Mouse (Mus musculus) midbrain, embryonic 15.5 days (tissue): ENCODE data around the gene Vps25. TPM values are rescaled to one million over a fixed set of nuclear protein-coding genes. Genes with fewer than 3 reads are reported as not detected.

ENCODE experiments used
- ATAC-seq: fragments of 200-750 bp; cut with Nextera tagmentation; replicated peaks from 2 replicates; pipeline ENCODE4 v1.8.0; 2017; ENCODE audit warnings: moderate TSS enrichment
- H3K27ac ChIP-seq: fragments of 300-500 bp; sonication (generic); 2 replicates; pipeline ENCODE4 v1.5.1; 2015; ENCODE audit warnings: mild to moderate bottlenecking, inconsistent platforms
- H3K27me3 ChIP-seq: fragments of 300-500 bp; sonication (generic); replicated peaks from 2 replicates; pipeline ENCODE4 v1.6.1; 2015; ENCODE audit warnings: inconsistent platforms
- H3K36me3 ChIP-seq: fragments of 300-500 bp; sonication (generic); replicated peaks from 2 replicates; pipeline ENCODE4 v1.6.1; 2015; ENCODE audit warnings: inconsistent platforms
- H3K4me1 ChIP-seq: fragments of 300-500 bp; sonication (generic); 2 replicates; pipeline ENCODE4 v1.6.1; 2015; ENCODE audit warnings: inconsistent platforms
- H3K4me2 ChIP-seq: fragments of 300-500 bp; sonication (generic); 2 replicates; pipeline ENCODE4 v1.6.1; 2015; ENCODE audit warnings: inconsistent platforms, mild to moderate bottlenecking, moderate library complexity
- H3K4me3 ChIP-seq: fragments of 300-500 bp; sonication (generic); 2 replicates; pipeline ENCODE4 v1.5.1; 2015; ENCODE audit warnings: mild to moderate bottlenecking, inconsistent platforms
- H3K9ac ChIP-seq: fragments of 300-500 bp; sonication (generic); 2 replicates; pipeline ENCODE4 v1.6.1; 2015; ENCODE audit warnings: mild to moderate bottlenecking, inconsistent platforms
- H3K9me3 ChIP-seq: fragments of 300-500 bp; sonication (generic); 2 replicates; pipeline ENCODE4 v1.6.1; 2016; ENCODE audit warnings: inconsistent platforms
- WGBS: fragments of 180-500 bp; shearing (Covaris S2); methylation state at CpG from one replicate; pipeline ENCODE4 v1.1.7; 2015; ENCODE audit warnings: mixed read lengths; 5-methylcytosine and 5-hydroxymethylcytosine counted together
- polyA plus RNA-seq: library from polyadenylated mRNA; unstranded; fragments of >200 nt; fragmentation: Nextera tagmentation; extraction: Ambion mirVana; gene quantifications from 2 replicates; pipeline ENCODE4 v1.2.1, GENCODE M21; 2015

The Vps25 gene
- polyA plus RNA-seq, 1 experiment from 2014 or later = 124 TPM

- no peaks in the 10 kb centered on the region for H3K9me3 ChIP-seq
- no peaks in the 10 kb centered on the region for H3K27me3 ChIP-seq
- no peak overlapping the region for H3K4me3 ChIP-seq
- no peak overlapping the region for H3K4me2 ChIP-seq
- no peak for ATAC-seq
- H3K36me3 ChIP-seq = 0 out of 2 replicates have a peak, but pooled peaks cover 4% of the 10 kb centered on the region
- peaks cover 10% of the 10 kb centered on the region for H3K4me1 ChIP-seq
- WGBS = 38% methylated on average over 5 of the region's 5 CpGs
- H3K27ac ChIP-seq = no peak overlapping the region
- H3K9ac ChIP-seq = no peak overlapping the region
Observed at GRCm38 (mm10) chr11:101282896-101283295, 29.4 kb downstream of the Vps25 start.

- peaks cover 6% of the 10 kb centered on the region for H3K4me1 ChIP-seq
- H3K36me3 ChIP-seq = peaks cover 4% of the 10 kb centered on the region; the same call in 1 of the 2 replicates
- H3K9me3 ChIP-seq = no peaks in the 10 kb centered on the region
- no peaks in the 10 kb centered on the region for H3K27me3 ChIP-seq
- no peak overlapping the region for H3K27ac ChIP-seq
- no peak for ATAC-seq
- H3K4me2 ChIP-seq = no peak overlapping the region
- H3K4me3 ChIP-seq = no peak overlapping the region
- no peak overlapping the region for H3K9ac ChIP-seq
- WGBS = 82% methylated on average over 4 of the region's 4 CpGs
Observed at GRCm38 (mm10) chr11:101283805-101284204, 30.3 kb downstream of the Vps25 start.

- Histone ChIP-seq H3K9me3 (no peaks in the 10 kb centered on the region), H3K4me3 (no peak overlapping the region), H3K27me3 (no peaks in the 10 kb centered on the region), H3K27ac (no peak overlapping the region), H3K4me2 (no peak overlapping the region), H3K9ac (no peak overlapping the region), H3K4me1 (no peaks in the 10 kb centered on the region), H3K36me3 (peaks cover 27% of the 10 kb centered on the region)
- no peak for ATAC-seq
- 85% methylated on average over 9 of the region's 9 CpGs for WGBS
Observed at GRCm38 (mm10) chr11:101287306-101287705, 33.8 kb downstream of the Vps25 start.

GRCm38 (mm10) chr11:101291231-101291630 is 37.7 kb downstream of the Vps25 start:
- Histone ChIP-seq H3K9me3 (no peaks in the 10 kb centered on the region), H3K36me3 (peaks cover 34% of the 10 kb centered on the region), H3K27me3 (no peaks in the 10 kb centered on the region), H3K27ac (no peak overlapping the region), H3K4me1 (no peaks in the 10 kb centered on the region), H3K4me3 (no peak overlapping the region), H3K9ac (no peak overlapping the region), H3K4me2 (no peak overlapping the region)
- no peak for ATAC-seq
- WGBS = 97% methylated on average over 8 of the region's 8 CpGs

GRCm38 (mm10) chr11:101295191-101295590 is 41.7 kb downstream of the Vps25 start:
- Histone ChIP-seq H3K27ac (no peak overlapping the region), H3K4me3 (no peak overlapping the region), H3K9ac (no peak overlapping the region), H3K36me3 (peaks cover 25% of the 10 kb centered on the region), H3K4me2 (no peak overlapping the region), H3K27me3 (no peaks in the 10 kb centered on the region), H3K4me1 (peaks cover 3% of the 10 kb centered on the region), H3K9me3 (no peaks in the 10 kb centered on the region)
- no peak for ATAC-seq
- 92% methylated on average over 8 of the region's 8 CpGs for WGBS

GRCm38 (mm10) chr11:101300881-101301280 is 47.4 kb downstream of the Vps25 start:
- H3K4me3 ChIP-seq = peak overlapping the region; percentile 93

GRCm38 (mm10) chr11:101301299-101302003 is 47.9 kb downstream of the Vps25 start:
- H3K4me1 ChIP-seq = peaks cover 21% of the 10 kb centered on the region
- peak overlapping the region; percentile 77 for H3K27ac ChIP-seq
- no peaks in the 10 kb centered on the region for H3K27me3 ChIP-seq
- H3K9ac ChIP-seq = peak overlapping the region; percentile 85
- H3K9me3 ChIP-seq = no peaks in the 10 kb centered on the region
- peak overlapping the region; percentile 97 for H3K4me2 ChIP-seq
- H3K36me3 ChIP-seq = 0 out of 2 replicates have a peak, but pooled peaks cover 4% of the 10 kb centered on the region
- 17% methylated on average over 26 of the region's 26 CpGs for WGBS
- peak; percentile 60; the same call in 1 of the 2 replicates for ATAC-seq
- H3K4me3 ChIP-seq = peak overlapping the region; percentile 93

More at GRCm38 (mm10) chr11:101300881-101301280, 47.4 kb downstream of the Vps25 start:
- no peak for ATAC-seq
- Histone ChIP-seq H3K36me3 (peaks cover 5% of the 10 kb centered on the region; the same call in 1 of the 2 replicates), H3K4me1 (peaks cover 21% of the 10 kb centered on the region), H3K9me3 (no peaks in the 10 kb centered on the region), H3K27ac (no peak overlapping the region), H3K9ac (peak overlapping the region; percentile 85; the same call in 1 of the 2 replicates), H3K4me2 (peak overlapping the region; percentile 97), H3K27me3 (no peaks in the 10 kb centered on the region)
- WGBS = 67% methylated on average over 7 of the region's 7 CpGs

GRCm38 (mm10) chr11:101302004-101302798 is 48.7 kb downstream of the Vps25 start, which contains the start of gene Becn1:
Gene Becn1 (minus strand): TSS chr11:101302286.
- 7% methylated on average over 39 of the region's 39 CpGs for WGBS
- H3K4me1 ChIP-seq = peaks cover 21% of the 10 kb centered on the region
- peak within 1 kb of the TSS; percentile 85 for H3K9ac ChIP-seq
- peak; percentile 94 for ATAC-seq
- H3K9me3 ChIP-seq = no peaks in the 10 kb centered on the region
- H3K36me3 ChIP-seq = 0 out of 2 replicates have a peak, but pooled peaks cover 4% of the 10 kb centered on the region
- H3K4me2 ChIP-seq = peak within 1 kb of the TSS; percentile 97
- no peaks in the 10 kb centered on the region for H3K27me3 ChIP-seq
- peak within 1 kb of the TSS; percentile 77 for H3K27ac ChIP-seq
- H3K4me3 ChIP-seq = peak within 1 kb of the TSS; percentile 93

- WGBS = 30% methylated on average over 5 of the region's 5 CpGs
- H3K27me3 ChIP-seq = 0 out of 2 replicates have a peak, but pooled peaks cover 3% of the 10 kb centered on the region
- no peak overlapping the region for H3K4me2 ChIP-seq
- no peaks in the 10 kb centered on the region for H3K4me1 ChIP-seq
- H3K36me3 ChIP-seq = no peaks in the 10 kb centered on the region
- no peak overlapping the region for H3K9ac ChIP-seq
- H3K4me3 ChIP-seq = no peak overlapping the region
- ATAC-seq = no peak
- no peaks in the 10 kb centered on the region for H3K9me3 ChIP-seq
- H3K27ac ChIP-seq = no peak overlapping the region
Observed at GRCm38 (mm10) chr11:101307744-101308143, 54.2 kb downstream of the Vps25 start.

Other genes starting within 250 kb of the Vps25 start
- gene Atp6v0a1, start 244.3 kb upstream of the Vps25 start, polyA plus RNA-seq = 136 and 148 TPM in 2 replicates
- 13.7 and 15.5 TPM in 2 replicates for gene Naglu, start 183.7 kb upstream of the Vps25 start, polyA plus RNA-seq
- gene Hsd17b1, start 175.3 kb upstream of the Vps25 start, polyA plus RNA-seq = 0.37 and 0.63 TPM in 2 replicates
- gene Coasy, start 171.1 kb upstream of the Vps25 start, polyA plus RNA-seq = 43.3 and 47.1 TPM in 2 replicates
- gene Mlx, start 166.4 kb upstream of the Vps25 start, polyA plus RNA-seq = 103 and 107 TPM in 2 replicates
- gene Psmc3ip, start 158.3 kb upstream of the Vps25 start, polyA plus RNA-seq = 18.3 and 20.3 TPM in 2 replicates
- 28.4 and 29.2 TPM in 2 replicates for gene Retreg3, start 133.8 kb upstream of the Vps25 start, polyA plus RNA-seq
- gene Tubg1, start 133.8 kb upstream of the Vps25 start, polyA plus RNA-seq = 76.1 and 84.7 TPM in 2 replicates
- 60.8 and 62.7 TPM in 2 replicates for gene Tubg2, start 97.8 kb upstream of the Vps25 start, polyA plus RNA-seq
- gene Cntnap1, start 83.2 kb upstream of the Vps25 start, polyA plus RNA-seq = 3.4 and 3.8 TPM in 2 replicates
- gene Plekhh3, start 82.4 kb upstream of the Vps25 start, polyA plus RNA-seq = 8.5 and 9.9 TPM in 2 replicates
- gene Ccr10, start 78.3 kb upstream of the Vps25 start, polyA plus RNA-seq = 0.31 and 0.36 TPM in 2 replicates
- 27.4 and 30.7 TPM in 2 replicates for gene Ezh1, start 27.2 kb upstream of the Vps25 start, polyA plus RNA-seq
- 86.5 and 103 TPM in 2 replicates for gene Ramp2, start 7.7 kb upstream of the Vps25 start, polyA plus RNA-seq
- 7.7 and 10.7 TPM in 2 replicates for gene Wnk4, start 6.9 kb downstream of the Vps25 start, polyA plus RNA-seq
- 0.93 and 1.3 TPM in 2 replicates for gene Cntd1, start 25.3 kb downstream of the Vps25 start, polyA plus RNA-seq
- gene Coa3, start 25.4 kb downstream of the Vps25 start, polyA plus RNA-seq = 202 and 204 TPM in 2 replicates
- gene Becn1, start 48.6 kb downstream of the Vps25 start, polyA plus RNA-seq = 183 and 186 TPM in 2 replicates
- gene Psme3, start 62.5 kb downstream of the Vps25 start, polyA plus RNA-seq = 115 and 120 TPM in 2 replicates
- gene Aoc2, start 71.4 kb downstream of the Vps25 start, polyA plus RNA-seq = 2.2 and 2.9 TPM in 2 replicates
- gene Aoc3, start 76.9 kb downstream of the Vps25 start, polyA plus RNA-seq = 0.06 TPM in 1 of 2 replicates, not detected in the other
- not detected in 2 replicates for gene G6pc, start 113.9 kb downstream of the Vps25 start, polyA plus RNA-seq
- gene Aarsd1, start 163.9 kb downstream of the Vps25 start, polyA plus RNA-seq = 103 and 108 TPM in 2 replicates
- 8.3 and 8.7 TPM in 2 replicates for gene Gm27029, start 171.1 kb downstream of the Vps25 start, polyA plus RNA-seq
- 31.7 and 34.9 TPM in 2 replicates for gene Rundc1, start 171.4 kb downstream of the Vps25 start, polyA plus RNA-seq
- gene Ptges3l, start 171.6 kb downstream of the Vps25 start, polyA plus RNA-seq = 1.7 and 2.0 TPM in 2 replicates
- gene Rpl27, start 188.6 kb downstream of the Vps25 start, polyA plus RNA-seq = 197 and 212 TPM in 2 replicates
- gene Ifi35, start 194.7 kb downstream of the Vps25 start, polyA plus RNA-seq = 3.9 and 4.0 TPM in 2 replicates
- 68.3 and 77.4 TPM in 2 replicates for gene Rnd2, start 211.3 kb downstream of the Vps25 start, polyA plus RNA-seq
- gene Vat1, start 212.5 kb downstream of the Vps25 start, polyA plus RNA-seq = 128 and 133 TPM in 2 replicates